Mouse (Mus musculus): Measurements from ENCODE around the gene Tex2.
A peak's percentile ranks its signal among the peaks of the same experiment; 100 is the strongest.

The Tex2 gene

DNA sequence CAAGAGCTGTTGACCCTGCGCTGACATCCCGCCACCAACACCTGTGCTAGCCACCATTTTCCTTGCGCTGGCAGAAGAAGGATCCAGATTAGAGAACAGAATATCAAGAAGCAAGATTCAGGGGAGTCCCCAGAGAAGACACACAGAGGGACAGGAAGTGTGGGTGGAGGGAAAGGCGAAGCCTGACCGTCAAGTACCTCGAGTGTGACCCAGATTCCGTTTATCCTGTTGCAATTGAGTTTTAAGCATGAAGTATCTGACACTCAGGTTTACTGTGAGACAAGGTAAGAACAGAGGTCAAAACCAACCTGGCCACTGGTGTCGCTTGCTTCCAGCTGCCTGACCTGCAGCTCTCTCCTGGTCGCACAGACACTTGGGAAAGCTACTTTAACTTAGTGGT lies 68.3 kb downstream of the Tex2 start:
- no peak for DNase-seq (ENCODE audit: low spot score in 2 of 2)

DNA sequence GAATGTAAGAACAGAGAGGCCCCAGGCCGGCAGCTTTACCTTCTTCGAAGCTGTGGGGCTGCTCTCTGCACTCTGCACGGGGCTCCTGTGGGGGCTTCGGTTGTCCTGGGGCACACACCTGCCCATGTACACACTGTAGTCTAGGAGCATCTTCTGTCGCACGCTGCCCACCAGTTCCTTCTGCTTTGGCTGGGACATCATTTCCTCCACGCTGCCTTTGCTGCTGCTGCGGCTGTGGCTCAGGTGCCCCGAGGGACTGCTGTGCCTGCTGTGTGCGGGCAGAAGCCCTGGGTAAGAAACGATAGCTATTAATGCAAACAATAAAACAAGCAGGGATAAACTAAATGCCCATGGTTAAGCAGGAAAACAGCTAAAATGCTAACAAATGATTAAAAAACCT lies 69.1 kb downstream of the Tex2 start:
- DNase-seq (ENCODE audit: low spot score in 2 of 2) = no peak

DNA sequence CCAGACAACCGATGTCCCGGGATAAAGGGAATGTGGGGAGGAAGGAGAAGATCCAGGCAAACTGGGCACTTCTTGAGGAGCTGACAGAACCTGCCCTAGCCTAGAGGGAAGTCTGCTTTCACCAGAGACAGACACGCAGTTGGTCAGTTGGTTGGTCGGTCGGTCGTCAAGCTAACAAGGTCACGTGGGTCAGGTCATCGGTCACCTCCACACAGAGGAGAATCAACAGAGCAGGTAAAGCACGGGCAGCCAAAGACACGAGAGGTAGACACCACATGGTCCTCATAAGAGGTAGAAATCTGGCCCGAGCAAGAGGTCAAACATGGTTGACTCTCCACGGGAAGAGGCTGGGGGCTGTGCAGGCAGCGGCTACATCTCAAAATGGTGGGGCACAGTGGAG lies 70.2 kb downstream of the Tex2 start:
- DNase-seq (ENCODE audit: low spot score in 2 of 2) = no peak

DNA sequence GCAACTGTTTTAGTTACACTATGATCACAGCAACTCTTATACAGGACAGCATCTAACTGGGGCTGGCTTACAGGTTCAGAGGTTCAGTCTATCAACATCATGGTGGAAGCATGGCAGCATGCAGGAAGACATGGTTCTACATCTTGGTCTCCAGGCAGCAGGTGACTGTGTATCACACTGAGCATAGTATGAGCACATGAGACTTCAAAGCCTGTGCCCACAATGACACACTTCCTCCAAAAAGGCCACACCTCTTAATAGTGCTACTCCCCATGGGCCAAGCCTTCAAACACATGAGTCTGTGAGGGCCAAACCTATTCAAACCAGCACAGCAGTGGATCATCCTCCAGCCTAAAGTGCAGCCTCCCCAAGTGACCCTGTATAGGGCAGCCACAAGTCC lies 70.8 kb downstream of the Tex2 start:
- DNase-seq (ENCODE audit: low spot score in 2 of 2) = no peak

DNA sequence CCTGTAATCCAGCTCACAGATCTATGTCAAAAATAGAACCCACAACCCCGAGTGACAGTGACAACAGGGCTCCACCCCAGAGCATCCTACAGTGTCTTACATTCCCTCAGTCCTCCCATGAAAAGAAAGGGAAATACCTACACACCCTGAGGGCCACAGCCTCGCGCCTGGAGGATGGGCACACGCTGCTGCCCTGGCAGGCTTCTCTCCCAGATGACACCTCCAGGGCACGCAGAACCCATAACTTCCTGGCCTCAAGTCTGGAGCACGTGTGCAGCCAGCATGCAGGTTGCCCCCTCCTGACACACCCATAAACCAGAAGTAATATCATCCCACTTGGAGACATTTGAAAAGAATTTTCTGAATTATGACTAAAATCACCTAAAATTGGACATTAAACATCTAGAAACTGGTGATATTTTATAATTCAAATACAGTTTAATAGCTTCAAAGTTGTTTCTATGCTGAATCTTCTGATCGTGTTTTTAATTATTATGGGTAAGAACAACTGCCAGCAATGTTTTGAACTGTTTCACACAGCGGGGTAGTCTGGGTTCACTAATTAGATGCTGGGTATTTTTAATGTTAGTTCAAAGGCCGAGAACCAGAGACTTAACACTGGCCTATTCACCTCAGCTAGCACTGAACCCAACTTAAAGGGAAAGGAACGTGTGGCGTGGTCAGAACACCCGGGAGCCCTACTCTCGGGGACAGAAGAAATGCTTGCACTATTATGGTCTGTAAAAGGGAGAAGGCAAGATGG lies 72.5 kb downstream of the Tex2 start:
- no peak for DNase-seq (ENCODE audit: low spot score in 2 of 2)

DNA sequence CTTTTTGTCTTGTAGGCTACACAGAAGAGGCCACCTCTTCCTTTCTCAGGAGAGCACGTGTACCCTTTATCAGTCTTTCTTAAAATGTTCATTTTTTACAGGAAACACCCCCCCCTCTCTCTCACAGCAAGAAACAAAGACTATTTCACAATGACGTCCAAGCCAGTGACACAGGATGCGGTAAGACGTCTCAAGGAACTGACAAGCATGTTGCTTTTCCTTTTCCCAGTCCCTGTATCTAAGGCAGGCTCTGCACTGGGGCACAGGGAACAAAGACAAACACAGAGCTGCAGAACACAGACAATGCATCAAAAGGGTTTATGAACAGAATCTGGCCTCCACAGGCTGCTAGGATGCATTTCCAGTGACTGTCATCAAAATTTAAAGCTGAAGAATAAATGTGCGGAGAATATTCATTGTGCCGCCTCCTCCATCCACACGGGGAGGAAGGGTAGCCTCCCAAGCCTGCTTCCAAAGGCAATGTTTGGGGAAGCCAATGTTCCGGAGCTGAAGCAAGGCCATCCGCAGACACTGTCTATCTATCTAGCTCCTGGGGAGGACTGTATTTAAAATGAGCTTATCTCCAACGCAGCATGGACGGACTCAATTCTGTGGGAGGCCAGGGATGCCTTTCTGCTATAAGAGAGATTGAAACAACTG lies 76.8 kb downstream of the Tex2 start:
- DNase-seq (ENCODE audit: low spot score in 2 of 2) = peak in 1 of 2 experiments; percentile 27

DNA sequence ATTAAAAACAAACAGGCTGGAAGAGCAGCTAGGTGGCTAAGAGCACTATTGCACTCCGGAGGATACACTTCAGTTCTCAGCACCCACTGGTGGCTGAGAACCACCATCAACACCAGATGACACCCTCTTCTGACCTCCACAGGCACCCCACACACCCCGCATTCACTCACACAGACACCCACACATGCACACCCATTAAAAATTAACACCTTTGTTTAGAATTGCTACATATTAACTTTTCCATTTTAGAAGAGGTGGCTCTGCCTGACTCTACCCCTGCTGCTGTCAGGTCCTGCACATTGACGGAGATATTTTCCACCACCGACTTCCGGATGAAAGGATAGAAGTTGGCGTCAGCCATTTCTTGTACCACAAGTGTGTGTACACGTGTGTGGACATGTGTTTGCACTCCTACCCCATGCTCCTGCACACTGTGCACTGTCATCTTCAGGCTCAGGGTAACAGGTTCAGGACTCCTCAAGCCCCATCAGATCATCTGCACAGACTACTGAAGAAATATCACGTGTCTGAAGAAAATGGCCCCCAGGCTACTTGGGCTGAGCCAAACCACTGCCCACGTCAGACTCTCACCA lies 77.5 kb downstream of the Tex2 start:
- DNase-seq (ENCODE audit: low spot score in 2 of 2) = no peak

DNA sequence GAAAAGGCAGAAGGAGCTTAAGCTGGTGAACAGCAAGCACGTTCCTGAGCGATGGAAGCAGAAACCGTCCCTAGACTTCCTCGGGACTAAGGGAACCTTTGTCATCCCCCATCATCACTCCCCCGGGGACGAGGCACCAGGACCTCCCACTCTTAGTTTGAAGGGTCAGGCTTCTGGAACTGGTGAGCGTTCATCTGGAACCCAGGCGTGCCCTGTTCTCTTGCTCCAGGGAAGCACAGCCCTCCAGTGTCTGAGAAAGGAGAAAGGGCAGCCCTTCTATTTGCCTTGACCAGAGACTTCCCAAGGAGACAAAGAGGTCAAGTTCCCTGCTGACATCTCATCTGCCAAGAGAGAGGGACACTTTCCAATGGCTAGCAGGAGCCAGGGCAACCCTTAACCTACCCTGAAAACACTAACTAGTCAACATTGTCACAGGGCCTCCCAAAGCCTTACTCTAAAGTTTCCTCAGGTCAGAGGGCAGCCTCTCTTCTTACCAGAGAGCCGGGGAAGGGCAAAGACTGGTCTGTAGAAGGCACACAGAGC lies 80.9 kb downstream of the Tex2 start:
- DNase-seq (ENCODE audit: low spot score in 2 of 2) = no peak

DNA sequence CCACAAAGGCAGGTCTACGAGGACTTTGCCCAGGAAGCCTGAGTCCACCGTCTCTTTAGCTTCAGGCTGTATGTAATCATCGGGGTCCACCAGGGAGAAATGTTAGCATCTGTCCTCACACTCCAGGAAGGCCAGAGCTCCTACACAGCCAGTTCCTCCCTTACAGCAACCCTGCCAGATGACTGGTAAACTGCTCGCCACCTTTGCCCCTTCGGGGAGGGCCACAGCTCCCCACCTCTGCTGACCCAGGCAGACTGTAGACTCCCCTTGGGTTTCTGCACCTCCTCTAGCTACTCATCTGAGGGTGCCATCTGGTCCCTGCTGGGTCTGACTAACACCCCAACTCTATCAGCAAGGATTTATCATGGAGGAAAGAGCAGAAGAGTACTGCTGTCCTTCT lies 83.4 kb downstream of the Tex2 start:
- DNase-seq (ENCODE audit: low spot score in 2 of 2) = no peak

DNA sequence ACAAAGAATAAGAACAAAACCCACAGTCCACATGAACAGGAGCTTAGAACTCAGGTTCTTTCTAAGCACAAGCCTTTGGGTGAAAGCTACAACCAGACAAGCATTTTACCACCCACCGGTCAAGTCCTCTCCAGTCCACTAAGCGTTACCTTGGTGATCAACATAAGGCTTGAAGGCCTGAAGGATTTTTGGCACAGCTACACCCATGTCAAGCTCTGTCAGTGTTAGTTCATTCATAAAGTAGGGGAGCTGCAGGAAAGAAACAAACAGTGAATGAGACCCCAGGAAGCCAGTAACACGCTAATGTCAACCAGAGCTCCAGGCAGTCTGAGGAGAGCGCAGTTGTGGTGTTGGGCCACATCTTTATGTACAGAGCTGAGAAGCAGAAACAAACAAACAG lies 84.1 kb downstream of the Tex2 start:
- DNase-seq (ENCODE audit: low spot score in 2 of 2) = no peak

DNA sequence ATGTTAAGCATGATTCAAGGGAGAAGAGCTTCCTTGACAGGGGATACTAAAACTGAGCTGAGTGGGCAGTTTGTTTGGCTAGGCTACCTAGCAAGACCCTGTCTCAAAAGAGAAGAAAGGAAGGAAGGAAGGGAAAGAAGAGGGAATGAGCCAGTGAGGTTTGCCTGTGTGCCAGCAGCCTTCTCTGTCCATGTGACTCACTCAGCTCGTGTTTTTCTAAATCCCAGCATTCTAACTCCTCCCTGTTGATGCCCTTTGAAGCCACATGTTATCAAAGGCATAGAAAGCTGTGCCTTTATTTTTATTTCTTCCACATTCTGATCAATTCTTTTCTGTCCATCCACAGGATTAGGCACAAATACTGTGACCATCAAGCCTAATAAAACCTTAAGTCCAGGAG lies 85.3 kb downstream of the Tex2 start:
- DNase-seq (ENCODE audit: low spot score in 2 of 2) = no peak

DNA sequence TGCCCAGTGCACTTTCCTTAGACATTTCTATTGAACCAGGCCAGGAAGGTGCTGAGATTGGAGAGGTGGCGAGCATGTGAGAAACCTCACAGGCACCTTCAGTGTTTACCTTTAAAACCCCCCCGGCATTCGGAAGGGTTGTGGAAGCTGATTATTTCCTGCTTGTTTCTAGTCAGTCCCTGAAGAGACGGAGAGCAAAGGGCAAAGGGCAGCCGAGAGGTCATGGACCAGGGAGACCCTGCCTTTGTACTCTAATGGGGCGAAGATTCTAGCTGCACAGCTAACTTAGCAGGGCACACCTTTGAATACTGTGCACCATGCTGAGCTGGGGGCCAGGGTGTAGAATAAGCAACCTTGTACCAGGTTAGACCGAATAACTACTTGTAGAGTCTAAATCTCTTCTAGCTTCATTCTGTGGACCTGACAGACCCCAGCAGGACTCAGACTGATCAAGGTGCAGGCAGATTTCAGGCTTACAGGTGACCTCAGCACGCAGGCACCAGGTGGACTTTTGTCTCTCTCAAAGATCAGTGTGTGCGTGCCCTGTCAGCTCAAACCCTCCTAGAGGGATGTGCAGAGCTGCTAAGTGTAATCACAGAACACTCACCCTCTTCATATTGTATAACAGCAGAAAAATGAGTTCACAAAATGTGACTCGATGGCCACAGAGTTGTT lies 85.9 kb downstream of the Tex2 start:
- no peak for DNase-seq (ENCODE audit: low spot score in 2 of 2)

DNA sequence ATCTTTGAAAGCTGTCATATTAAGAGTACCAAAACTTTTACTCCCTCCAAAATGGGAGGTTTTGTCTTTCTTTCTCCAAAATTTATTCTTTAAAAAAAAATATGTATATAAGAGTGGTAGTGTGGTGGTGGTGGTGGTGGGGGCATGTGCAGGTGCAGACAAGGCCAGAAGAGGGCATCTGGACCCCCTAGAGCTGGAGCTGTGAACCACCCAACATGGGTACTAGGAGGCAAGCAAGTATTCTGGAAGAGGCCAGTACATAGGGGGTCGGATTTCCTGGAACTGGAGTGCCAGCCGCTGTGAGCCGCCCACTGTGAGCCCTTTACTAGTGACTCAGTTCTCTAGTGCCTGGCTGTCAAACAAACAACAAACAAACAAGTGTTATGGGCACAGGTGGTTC lies 90.7 kb downstream of the Tex2 start:
- DNase-seq (ENCODE audit: low spot score in 2 of 2) = no peak

DNA sequence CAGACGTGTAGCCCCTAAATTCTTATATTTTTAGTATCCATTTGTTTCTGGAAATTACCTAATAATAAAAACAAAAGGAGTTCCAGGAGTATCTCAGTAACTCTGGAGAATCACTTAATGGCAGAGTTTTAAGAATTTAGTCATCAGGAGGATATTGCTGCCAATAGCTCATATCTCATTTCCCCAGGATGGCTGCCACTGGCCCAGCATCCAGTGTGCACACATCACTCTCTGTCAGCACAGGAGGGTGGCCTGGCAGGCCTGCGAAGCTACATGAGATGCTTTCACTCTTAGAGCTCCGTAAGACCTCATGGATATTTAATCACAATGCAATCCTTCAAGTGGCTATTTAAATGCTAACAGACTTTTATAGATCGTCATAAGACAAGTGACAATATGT lies 91.6 kb downstream of the Tex2 start:
- no peak for DNase-seq (ENCODE audit: low spot score in 2 of 2)

DNA sequence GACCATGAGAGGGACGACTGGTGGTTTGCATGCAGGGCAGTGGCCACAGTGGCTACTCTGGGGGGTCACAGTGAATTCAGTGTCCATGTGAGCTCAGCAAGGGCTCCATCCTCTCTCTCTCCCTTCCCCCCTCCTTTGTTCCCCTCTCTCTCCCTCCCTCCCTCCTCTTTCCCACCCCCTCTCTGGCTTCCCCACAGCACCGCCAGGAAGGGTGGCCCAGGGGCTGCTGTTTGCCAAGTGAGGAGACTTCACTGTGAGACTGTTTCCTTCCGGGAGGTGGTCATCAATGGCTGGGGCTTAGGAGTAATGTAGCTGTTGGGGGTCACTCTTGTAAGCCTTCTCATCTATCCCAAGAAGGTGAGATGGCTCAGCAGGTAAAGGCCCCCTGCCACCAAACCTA lies 92.8 kb downstream of the Tex2 start:
- DNase-seq (ENCODE audit: low spot score in 2 of 2) = no peak

DNA sequence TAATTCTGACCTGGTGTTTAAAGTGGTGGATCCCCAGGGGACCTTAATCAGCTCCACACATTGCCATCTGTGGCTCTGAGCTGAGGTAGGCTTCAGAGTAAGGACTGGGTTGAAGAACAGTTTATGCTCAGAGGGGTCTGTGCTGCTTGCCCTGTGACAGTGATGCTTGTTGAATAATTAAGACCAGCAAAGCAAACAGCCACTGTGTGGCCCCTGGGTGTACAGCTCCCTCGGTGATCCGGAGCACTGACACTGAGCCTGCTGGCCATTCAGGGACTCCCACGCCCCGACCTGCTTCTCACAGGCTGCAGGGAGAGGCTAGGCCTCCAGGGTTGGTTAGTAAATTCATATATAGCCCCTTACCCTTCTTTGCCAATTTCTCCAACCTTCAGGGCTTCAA lies 93.7 kb downstream of the Tex2 start:
- DNase-seq (ENCODE audit: low spot score in 2 of 2) = no peak

DNA sequence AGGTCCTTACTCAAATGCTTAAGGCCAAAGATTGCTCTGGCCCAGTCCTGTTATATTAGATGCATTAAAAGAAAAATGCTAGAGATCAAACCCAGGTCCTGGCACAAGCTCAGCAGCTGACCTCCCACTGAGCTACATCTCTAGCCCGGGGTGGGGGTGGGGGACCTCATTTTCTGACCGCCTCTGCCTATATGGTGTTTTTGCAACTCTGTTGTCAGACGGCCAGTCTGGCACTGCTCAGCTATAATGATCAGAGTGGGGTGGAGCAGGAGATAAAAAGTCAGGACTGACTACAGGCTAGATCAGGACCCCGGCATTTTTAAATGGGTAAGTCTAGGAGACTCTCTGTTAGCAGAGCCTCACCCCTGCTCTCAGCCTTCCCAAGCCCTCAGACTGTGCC lies 94.8 kb downstream of the Tex2 start:
- no peak for DNase-seq (ENCODE audit: low spot score in 2 of 2)

DNA sequence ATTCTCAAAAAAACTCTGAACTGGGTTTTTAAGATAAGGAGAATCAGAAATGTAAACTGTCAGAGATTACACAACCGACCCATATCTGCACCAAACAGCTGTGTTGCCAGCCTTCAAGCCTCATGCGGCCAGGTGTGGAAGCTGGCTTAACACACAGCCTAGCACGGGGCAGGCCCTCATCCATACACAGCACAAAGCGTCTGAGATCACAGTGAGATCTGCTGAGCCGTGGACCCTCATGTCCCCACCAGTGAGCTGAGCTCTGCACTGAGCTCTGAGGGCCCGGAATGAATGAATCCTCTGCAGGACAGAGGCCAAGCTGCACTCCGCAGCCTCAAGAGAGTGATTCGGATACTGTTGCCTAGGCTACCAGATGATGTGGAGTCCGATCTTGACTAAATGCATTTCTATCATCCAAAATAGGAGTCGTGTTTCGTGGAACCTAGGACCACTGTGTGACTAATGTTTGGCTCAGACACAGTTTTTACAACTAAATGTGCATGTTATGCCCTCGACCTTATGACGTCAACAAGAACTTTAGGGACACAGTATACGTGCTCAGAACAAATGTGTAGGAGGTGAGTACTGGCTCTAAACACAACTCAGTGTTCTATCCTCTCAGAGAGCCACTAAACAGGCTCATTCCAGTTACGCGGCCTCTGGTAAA lies 98.0 kb downstream of the Tex2 start:
- DNase-seq (ENCODE audit: low spot score in 2 of 2) = peak in 1 of 2 experiments; percentile 19

DNA sequence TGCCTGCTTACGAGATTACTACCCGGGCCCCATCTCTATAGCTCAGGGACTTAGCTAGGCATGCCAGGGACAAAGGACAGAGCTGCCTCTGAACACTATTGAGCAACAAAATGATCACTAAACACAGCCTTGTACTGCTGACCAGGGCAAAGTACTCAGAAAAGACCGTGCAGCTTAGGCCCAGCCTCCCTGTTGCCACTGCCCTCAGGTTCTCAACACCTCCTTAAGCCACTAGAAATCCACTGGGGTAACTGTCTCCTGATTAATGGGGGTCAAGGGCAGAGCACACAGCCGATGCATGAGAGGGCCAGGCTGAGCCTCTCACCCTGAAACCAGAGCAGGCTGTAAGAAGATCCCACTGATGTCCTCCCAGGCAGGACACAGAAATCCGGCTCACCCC lies 98.8 kb downstream of the Tex2 start:
- no peak for DNase-seq (ENCODE audit: low spot score in 2 of 2)

DNA sequence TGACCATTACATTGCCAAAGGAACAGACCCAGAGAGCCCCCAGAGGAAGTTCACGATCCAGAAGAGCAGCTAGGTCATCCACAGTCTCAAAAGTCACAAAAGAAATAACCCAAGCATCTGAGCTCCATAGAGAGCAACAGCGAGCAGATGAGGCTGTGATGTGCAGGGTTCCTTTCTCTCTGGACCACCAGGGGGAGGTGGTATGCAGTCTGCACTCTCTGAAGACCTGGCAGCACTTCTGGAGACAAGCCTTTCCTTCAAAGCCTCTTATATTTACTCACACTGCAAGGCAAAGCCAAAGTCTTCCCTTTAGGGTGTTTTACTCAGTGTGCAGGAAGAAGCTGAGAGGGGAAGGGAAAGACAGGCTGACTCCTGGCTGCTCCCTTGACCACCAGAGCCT lies 100.1 kb downstream of the Tex2 start:
- DNase-seq (ENCODE audit: low spot score in 2 of 2) = no peak

DNA sequence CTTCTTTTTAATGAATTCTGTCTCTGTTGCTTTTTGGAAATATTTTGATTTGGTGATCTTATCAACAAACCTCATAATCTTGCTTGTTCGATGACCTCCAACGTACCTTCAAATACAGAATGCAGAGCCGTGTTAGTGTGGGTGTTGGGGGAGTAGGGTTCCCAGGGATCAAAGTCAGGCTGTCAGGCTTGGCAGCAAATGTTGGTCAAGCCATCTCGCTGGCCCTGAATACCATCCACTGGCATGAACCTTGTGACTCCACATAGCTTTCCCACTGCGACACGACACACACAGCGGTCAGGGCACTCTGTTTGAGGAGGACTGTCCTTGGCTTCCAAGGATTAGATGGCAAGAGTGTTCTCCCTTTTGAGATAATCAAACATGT lies 101.2 kb downstream of the Tex2 start:
- no peak for DNase-seq (ENCODE audit: low spot score in 2 of 2)

Measured in right cerebral cortex, postnatal 36 days (tissue).